Mouse (Mus musculus): Measurements from ENCODE around the gene Sv2a.

Gene Sv2a

GRCm38 (mm10) chr3:96180727-96181477, at the start of gene Sv2a:
TSS of gene Sv2a (plus strand) at chr3:96181151.
- no peak for DNase-seq (ENCODE audit: low read depth, low spot score)

- DNase-seq (ENCODE audit: low read depth, low spot score): no peak
Measured at GRCm38 (mm10) chr3:96132478-96132877, 48.5 kb upstream of the Sv2a start.

- no peak for DNase-seq (ENCODE audit: low read depth, low spot score)
Measured at GRCm38 (mm10) chr3:96133327-96133905, 47.5 kb upstream of the Sv2a start.

- no peak for DNase-seq (ENCODE audit: low read depth, low spot score)
Measured at GRCm38 (mm10) chr3:96135011-96135410, 45.9 kb upstream of the Sv2a start.

GRCm38 (mm10) chr3:96147950-96148349, 33.0 kb upstream of the Sv2a start:
- no peak for DNase-seq (ENCODE audit: low read depth, low spot score)

GRCm38 (mm10) chr3:96151836-96152235, 29.1 kb upstream of the Sv2a start:
- no peak for DNase-seq (ENCODE audit: low read depth, low spot score)

- no peak for DNase-seq (ENCODE audit: low read depth, low spot score)
Measured at GRCm38 (mm10) chr3:96152611-96153010, 28.3 kb upstream of the Sv2a start.

- DNase-seq (ENCODE audit: low read depth, low spot score): no peak
Measured at GRCm38 (mm10) chr3:96155501-96155900, 25.4 kb upstream of the Sv2a start.

- DNase-seq (ENCODE audit: low read depth, low spot score): no peak
Measured at GRCm38 (mm10) chr3:96159820-96160219, 21.1 kb upstream of the Sv2a start.

GRCm38 (mm10) chr3:96160222-96160802, 20.6 kb upstream of the Sv2a start:
- no peak for DNase-seq (ENCODE audit: low read depth, low spot score)

GRCm38 (mm10) chr3:96160803-96161516, 20.0 kb upstream of the Sv2a start:
- no peak for DNase-seq (ENCODE audit: low read depth, low spot score)

- DNase-seq (ENCODE audit: low read depth, low spot score): no peak
Measured at GRCm38 (mm10) chr3:96161869-96162840, 18.8 kb upstream of the Sv2a start, which contains the start of gene Mtmr11. TSS of gene Mtmr11 (plus strand) at chr3:96162004.

- DNase-seq (ENCODE audit: low read depth, low spot score): no peak
Measured at GRCm38 (mm10) chr3:96163040-96163439, 17.9 kb upstream of the Sv2a start.

GRCm38 (mm10) chr3:96168466-96169158, 12.3 kb upstream of the Sv2a start:
- DNase-seq (ENCODE audit: low read depth, low spot score): no peak

GRCm38 (mm10) chr3:96170276-96170675, 10.7 kb upstream of the Sv2a start:
- no peak for DNase-seq (ENCODE audit: low read depth, low spot score)

GRCm38 (mm10) chr3:96170976-96171545, 9.9 kb upstream of the Sv2a start:
- no peak for DNase-seq (ENCODE audit: low read depth, low spot score)

GRCm38 (mm10) chr3:96171583-96172196, 9.3 kb upstream of the Sv2a start:
- no peak for DNase-seq (ENCODE audit: low read depth, low spot score)

GRCm38 (mm10) chr3:96172197-96173178, 8.5 kb upstream of the Sv2a start, which contains the start of gene Sf3b4:
TSS of gene Sf3b4 (plus strand) at chr3:96172332.
- peak; percentile 88 for DNase-seq (ENCODE audit: low read depth, low spot score)
